Mouse (Mus musculus) MEL (cell line): ENCODE data around the gene Nrxn3. TPM values are rescaled to one million over a fixed set of nuclear protein-coding genes. Genes with fewer than 3 reads are reported as not detected.

Source experiments
- DNase-seq: peaks from one replicate; pipeline ENCODE4 v3.0.0; 2011; ENCODE audit warnings: low read depth, low spot score
- H3K27ac ChIP-seq: 2 replicates; pipeline ENCODE4 v1.5.1; 2012; ENCODE audit warnings: low read depth, mild to moderate bottlenecking, control low read depth, low read length, moderate library complexity; ENCODE audit not compliant: control insufficient read depth
- H3K27me3 ChIP-seq, 2 experiments: fragments of 150-350 bp in 1 of 2; sonication (generic) in 1 of 2; 2 replicates each; pipeline ENCODE4 v1.6.1; 2012; ENCODE audit warnings: low read length in 2 of 2, mild to moderate bottlenecking in 2 of 2, improper control_type of control experiment in 1 of 2, moderate library complexity in 1 of 2; ENCODE audit not compliant: insufficient read depth in 2 of 2, control insufficient read depth in 1 of 2
- H3K36me3 ChIP-seq, 2 experiments: 2 replicates each; pipeline ENCODE4 v1.6.1; 2012 to 2014; ENCODE audit warnings: low read length in 2 of 2, improper control_type of control experiment in 1 of 2, inconsistent platforms in 1 of 2, mild to moderate bottlenecking in 1 of 2; ENCODE audit not compliant: insufficient read depth in 2 of 2, control insufficient read depth in 1 of 2
- H3K4me1 ChIP-seq, 2 experiments: fragments of 150-350 bp in 1 of 2; sonication (generic) in 1 of 2; 2 replicates each; pipeline ENCODE4 v1.6.1; 2012; ENCODE audit warnings: low read length in 2 of 2, improper control_type of control experiment in 1 of 2, mild to moderate bottlenecking in 1 of 2; ENCODE audit not compliant: insufficient read depth in 2 of 2, control insufficient read depth in 1 of 2
- H3K4me3 ChIP-seq, 2 experiments: fragments of 150-350 bp in 1 of 2; sonication (generic) in 1 of 2; 2 replicates each; pipeline ENCODE4 v1.5.1; 2012; ENCODE audit warnings: low read depth in 2 of 2, low read length in 2 of 2, mild to moderate bottlenecking in 2 of 2, moderate library complexity in 2 of 2, control low read depth in 1 of 2, improper control_type of control experiment in 1 of 2; ENCODE audit not compliant: control insufficient read depth in 1 of 2, insufficient read depth in 1 of 2
- H3K79me2 ChIP-seq: 2 replicates; pipeline ENCODE4 v1.6.1; 2012; ENCODE audit warnings: mild to moderate bottlenecking, low read length, moderate library complexity; ENCODE audit not compliant: control insufficient read depth, poor library complexity, insufficient read depth
- H3K9ac ChIP-seq: 2 replicates; pipeline ENCODE4 v1.6.1; 2012; ENCODE audit warnings: low read depth, mild to moderate bottlenecking, control low read depth, low read length, moderate library complexity; ENCODE audit not compliant: control insufficient read depth, poor library complexity, severe bottlenecking
- H3K9me3 ChIP-seq: fragments of 150-350 bp; sonication (generic); replicated peaks from 2 replicates; pipeline ENCODE4 v1.6.1; 2012; ENCODE audit warnings: mild to moderate bottlenecking, low read length, improper control_type of control experiment, moderate library complexity; ENCODE audit not compliant: insufficient read depth
- CTCF ChIP-seq, 3 experiments: IDR thresholded peaks in 2 of 3; conservative IDR thresholded peaks in 1 of 3; 2 replicates each; pipeline ENCODE4 v1.5.1; 2011 to 2012; ENCODE audit warnings: low read length in 3 of 3, low read depth in 2 of 3, mild to moderate bottlenecking in 2 of 3, improper control_type of control experiment in 1 of 3, inconsistent platforms in 1 of 3, mixed read lengths in 1 of 3, moderate library complexity in 1 of 3; ENCODE audit not compliant: control insufficient read depth in 1 of 3, insufficient read depth in 1 of 3, poor library complexity in 1 of 3, severe bottlenecking in 1 of 3
- E2F4 ChIP-seq: IDR thresholded peaks from 2 replicates; pipeline ENCODE4 v1.6.1; 2011; ENCODE audit warnings: low read depth, low read length, improper control_type of control experiment, borderline replicate concordance
- ELF1 ChIP-seq: IDR thresholded peaks from 2 replicates; pipeline ENCODE4 v1.6.1; 2014; ENCODE audit warnings: low read depth, mild to moderate bottlenecking, inconsistent platforms, low read length, improper control_type of control experiment, moderate library complexity
- EP300 ChIP-seq, 2 experiments: IDR thresholded peaks; 2 replicates each; pipeline ENCODE4 v1.6.1; 2011; ENCODE audit warnings: improper control_type of control experiment in 2 of 2, low read length in 2 of 2, low read depth in 1 of 2, mild to moderate bottlenecking in 1 of 2
- GATA1 ChIP-seq: IDR thresholded peaks from 2 replicates; pipeline ENCODE4 v1.6.1; 2011; ENCODE audit warnings: low read depth, low read length, improper control_type of control experiment
- MAFK ChIP-seq: IDR thresholded peaks from 2 replicates; pipeline ENCODE4 v1.6.1; 2011; ENCODE audit warnings: low read depth, mild to moderate bottlenecking, low read length, improper control_type of control experiment, borderline replicate concordance
- MAX ChIP-seq: IDR thresholded peaks from 2 replicates; pipeline ENCODE4 v1.6.1; 2011; ENCODE audit warnings: low read length, improper control_type of control experiment
- MEF2A ChIP-seq: IDR thresholded peaks from 2 replicates; pipeline ENCODE4 v1.6.1; 2014; ENCODE audit warnings: low read depth, mild to moderate bottlenecking, inconsistent platforms, low read length, improper control_type of control experiment; ENCODE audit not compliant: poor library complexity, insufficient replicate concordance, severe bottlenecking; ENCODE audit errors: extremely low read depth
- MXI1 ChIP-seq: IDR thresholded peaks from 2 replicates; pipeline ENCODE4 v1.6.1; 2011; ENCODE audit warnings: mild to moderate bottlenecking, low read depth, low read length, improper control_type of control experiment
- MYC ChIP-seq: IDR thresholded peaks from 2 replicates; pipeline ENCODE4 v1.6.1; 2011; ENCODE audit warnings: low read depth, mild to moderate bottlenecking, low read length, improper control_type of control experiment, moderate library complexity
- NELFE ChIP-seq: IDR thresholded peaks from 2 replicates; pipeline ENCODE4 v1.6.1; 2011; ENCODE audit warnings: low read depth, low read length, improper control_type of control experiment
- NRF1 ChIP-seq: IDR thresholded peaks from 2 replicates; pipeline ENCODE4 v1.6.1; 2014; ENCODE audit warnings: low read depth, mild to moderate bottlenecking, inconsistent platforms, low read length, improper control_type of control experiment, moderate library complexity; ENCODE audit not compliant: poor library complexity, insufficient read depth, severe bottlenecking
- POLR2A ChIP-seq, 2 experiments: IDR thresholded peaks; 2 replicates each; pipeline ENCODE4 v1.6.1; 2011 to 2012; ENCODE audit warnings: low read length in 2 of 2, mild to moderate bottlenecking in 2 of 2, control low read depth in 1 of 2, improper control_type of control experiment in 1 of 2, low read depth in 1 of 2, moderate library complexity in 1 of 2; ENCODE audit not compliant: control insufficient read depth in 1 of 2, insufficient read depth in 1 of 2, poor library complexity in 1 of 2
- POLR2AphosphoS5 ChIP-seq: IDR thresholded peaks from 2 replicates; pipeline ENCODE4 v1.6.1; 2012; ENCODE audit warnings: low read depth, borderline replicate concordance, mild to moderate bottlenecking, inconsistent platforms, low read length, moderate library complexity, mixed read lengths
- RAD21 ChIP-seq: IDR thresholded peaks from 2 replicates; pipeline ENCODE4 v1.6.1; 2011; ENCODE audit warnings: mild to moderate bottlenecking, low read depth, low read length, improper control_type of control experiment
- RCOR1 ChIP-seq: IDR thresholded peaks from 2 replicates; pipeline ENCODE4 v1.6.1; 2012; ENCODE audit warnings: low read depth, mild to moderate bottlenecking, inconsistent platforms, low read length, improper control_type of control experiment
- TAL1 ChIP-seq: IDR thresholded peaks from 2 replicates; pipeline ENCODE4 v1.6.1; 2012; ENCODE audit warnings: mild to moderate bottlenecking, inconsistent platforms, low read length, moderate library complexity, mixed read lengths
- TCF12 ChIP-seq: IDR thresholded peaks from 2 replicates; pipeline ENCODE4 v1.6.1; 2014; ENCODE audit warnings: low read depth, mild to moderate bottlenecking, inconsistent platforms, low read length, improper control_type of control experiment, moderate library complexity
- UBTF ChIP-seq: IDR thresholded peaks from 2 replicates; pipeline ENCODE4 v1.6.1; 2012; ENCODE audit warnings: low read depth, mild to moderate bottlenecking, inconsistent platforms, low read length, improper control_type of control experiment, moderate library complexity, borderline replicate concordance; ENCODE audit not compliant: insufficient read depth
- USF1 ChIP-seq: IDR thresholded peaks from 2 replicates; pipeline ENCODE4 v1.6.1; 2014; ENCODE audit warnings: low read depth, mild to moderate bottlenecking, inconsistent platforms, low read length, improper control_type of control experiment, moderate library complexity
- ZC3H11A ChIP-seq: IDR thresholded peaks from 2 replicates; pipeline ENCODE4 v1.6.1; 2012; ENCODE audit warnings: low read depth, mild to moderate bottlenecking, inconsistent platforms, low read length, improper control_type of control experiment
- ZKSCAN1 ChIP-seq: IDR thresholded peaks from 2 replicates; pipeline ENCODE4 v1.6.1; 2012; ENCODE audit warnings: low read depth, mild to moderate bottlenecking, inconsistent platforms, low read length, improper control_type of control experiment, moderate library complexity
- ZMIZ1 ChIP-seq: IDR thresholded peaks from 2 replicates; pipeline ENCODE4 v1.6.1; 2012; ENCODE audit warnings: low read depth, mild to moderate bottlenecking, inconsistent platforms, low read length, improper control_type of control experiment, moderate library complexity
- polyA plus RNA-seq, 2 experiments: library from polyadenylated mRNA; stranded (reverse) in 1 of 2; unstranded in 1 of 2; fragments of >175 nt in 1 of 2; fragments of >200 nt in 1 of 2; gene quantifications; 2 replicates each; pipeline versions ENCODE4 v1.2.1 to v1.2.4; 2012; ENCODE audit warnings: low replicate concordance in 2 of 2, low read depth in 1 of 2; ENCODE audit not compliant: insufficient read length in 2 of 2, insufficient read depth in 1 of 2, missing spikeins in 1 of 2
- total RNA-seq: library from RNA; depleted of rRNA; stranded (reverse); fragments of 300-350 nt; gene quantifications from 2 replicates; pipeline ENCODE4 v1.2.3, GENCODE M21; 2012

The Nrxn3 gene
- total and polyA plus RNA-seq, 3 experiments, result not detected

DNA sequence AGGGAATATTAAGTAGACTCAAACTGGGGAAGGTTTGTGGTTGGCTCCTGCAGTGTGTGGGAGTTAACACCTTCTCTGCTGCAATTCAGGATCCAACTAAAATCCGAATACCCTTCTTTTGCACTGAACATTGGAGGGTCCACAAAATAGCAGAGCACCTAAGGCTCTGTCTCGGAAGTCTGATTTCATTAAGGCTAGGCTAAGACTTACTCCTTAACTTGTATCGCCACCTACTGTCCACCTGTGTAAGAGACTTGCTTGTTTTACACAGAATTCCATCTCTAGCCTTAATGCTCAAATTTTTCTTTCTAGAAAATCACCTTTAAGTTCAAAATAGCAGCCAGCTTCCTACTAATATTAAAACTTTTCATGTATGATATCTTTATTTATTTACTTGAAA lies 660.6 kb downstream of the Nrxn3 start:
- Histone ChIP-seq H3K79me2 (no peaks in the 10 kb centered on the region), H3K27ac (no peak overlapping the region), H3K36me3 (no peaks in the 10 kb centered on the region), H3K4me1 (no peaks in the 10 kb centered on the region), H3K27me3 (no peaks in the 10 kb centered on the region), H3K9me3 (no peaks in the 10 kb centered on the region), H3K4me3 (no peak overlapping the region), H3K9ac (no peak overlapping the region)
- DNase-seq, result peak; percentile 2
- TF ChIP-seq USF1 (no peak), RAD21 (peak; percentile 14)

DNA sequence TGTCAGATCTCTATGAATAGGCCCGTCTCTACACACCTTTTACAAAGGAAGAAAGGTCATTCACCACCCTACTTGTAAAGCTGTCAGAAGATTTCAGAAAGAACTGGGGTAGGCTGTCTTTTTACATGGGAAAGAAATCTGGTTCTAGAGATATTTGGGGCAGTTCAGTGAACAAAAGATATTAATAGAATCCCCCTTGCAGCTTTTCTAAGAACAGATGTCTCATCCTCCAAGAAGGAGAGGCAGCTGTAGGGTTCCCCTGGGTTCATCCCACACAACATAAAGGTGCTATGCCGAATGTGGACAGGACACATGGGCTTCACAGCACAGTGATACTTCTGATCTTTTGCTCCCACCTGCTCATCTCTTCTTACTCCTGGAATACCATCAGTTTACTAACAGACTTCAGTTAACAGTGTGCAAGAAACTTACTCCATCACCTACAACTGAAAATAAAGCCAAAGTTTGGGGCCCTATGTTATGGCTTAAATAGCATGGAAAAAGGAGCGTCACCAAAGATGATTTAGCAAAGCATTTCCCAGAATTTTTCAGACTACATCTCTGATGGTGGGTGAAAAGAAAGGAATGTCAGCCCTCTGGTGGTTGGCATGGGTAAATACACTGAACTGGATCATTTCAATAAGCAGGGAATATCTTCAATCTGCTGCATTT lies 672.6 kb downstream of the Nrxn3 start:
- H3K79me2 ChIP-seq, result no peaks in the 10 kb centered on the region
- H3K9me3 ChIP-seq, result no peaks in the 10 kb centered on the region
- no peaks in the 10 kb centered on the region for H3K4me1 ChIP-seq
- H3K9ac ChIP-seq, result no peak overlapping the region
- no peak overlapping the region for H3K27ac ChIP-seq
- no peak overlapping the region for H3K4me3 ChIP-seq
- no peak for TF ChIP-seq GATA1
- TF ChIP-seq MEF2A, result no peak
- TF ChIP-seq ZKSCAN1, result no peak
- TF ChIP-seq NELFE, result no peak
- no peak for TF ChIP-seq UBTF
- no peak for TF ChIP-seq EP300 (IDR thresholded peaks at IDR 0.05; ENCODE audit: low read depth in 1 of 2, low read length in 2 of 2)
- no peak for TF ChIP-seq TAL1
- TF ChIP-seq POLR2A (IDR thresholded peaks at IDR 0.05; ENCODE audit: control insufficient read depth in 1 of 2, insufficient read depth in 1 of 2, low read depth in 1 of 2, low read length in 2 of 2, poor library complexity in 1 of 2), result no peak
- TF ChIP-seq RAD21, result peak; percentile 18
- TF ChIP-seq ELF1, result no peak
- TF ChIP-seq CTCF (IDR thresholded peaks at IDR 0.05 in 2 of 3, conservative IDR thresholded peaks at IDR 0.05 in 1 of 3; ENCODE audit: control insufficient read depth in 1 of 3, insufficient read depth in 1 of 3, low read depth in 2 of 3, low read length in 3 of 3, poor library complexity in 1 of 3, severe bottlenecking in 1 of 3), result peak in 2 of 3 experiments; percentile 10 to 36; a peak in 2 of 6 replicates
- TF ChIP-seq POLR2AphosphoS5, result no peak
- no peaks in the 10 kb centered on the region for H3K27me3 ChIP-seq
- DNase-seq, result peak; percentile 2
- no peaks in the 10 kb centered on the region for H3K36me3 ChIP-seq

DNA sequence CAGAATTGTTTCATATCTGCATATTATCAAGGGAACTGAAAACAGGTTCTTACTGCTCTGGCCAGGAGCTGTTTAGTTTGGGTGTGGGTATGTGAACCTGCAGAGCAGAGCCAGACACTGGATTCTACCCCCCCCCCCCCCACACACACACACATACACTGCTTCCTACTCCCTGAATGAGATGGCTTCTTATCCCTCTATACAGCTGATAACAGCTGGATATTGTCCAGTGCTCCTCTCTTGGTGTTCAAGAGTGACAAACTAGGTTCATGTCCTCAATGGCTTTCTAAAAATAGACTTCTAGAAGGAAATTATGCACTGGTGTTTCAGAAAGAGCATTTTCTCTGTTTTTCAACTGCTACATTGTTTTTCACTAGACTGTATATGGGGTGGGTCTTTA lies 713.8 kb downstream of the Nrxn3 start:
- H3K4me3 ChIP-seq, result no peak overlapping the region
- H3K9ac ChIP-seq, result no peak overlapping the region
- no peak overlapping the region for H3K27ac ChIP-seq
- H3K27me3 ChIP-seq, result no peaks in the 10 kb centered on the region
- no peaks in the 10 kb centered on the region for H3K4me1 ChIP-seq
- H3K36me3 ChIP-seq, result no peaks in the 10 kb centered on the region
- H3K79me2 ChIP-seq, result no peaks in the 10 kb centered on the region
- H3K9me3 ChIP-seq, result no peaks in the 10 kb centered on the region
- no peak for DNase-seq
- no peak for TF ChIP-seq MYC
- no peak for TF ChIP-seq NRF1
- TF ChIP-seq MEF2A, result no peak
- TF ChIP-seq ZMIZ1, result no peak
- TF ChIP-seq TAL1, result no peak
- TF ChIP-seq TCF12, result no peak
- no peak for TF ChIP-seq GATA1
- TF ChIP-seq MAFK, result no peak
- no peak for TF ChIP-seq EP300 (IDR thresholded peaks at IDR 0.05; ENCODE audit: low read depth in 1 of 2, low read length in 2 of 2)
- TF ChIP-seq POLR2AphosphoS5, result no peak
- no peak for TF ChIP-seq ZC3H11A
- TF ChIP-seq MAX, result no peak
- no peak for TF ChIP-seq ZKSCAN1
- no peak for TF ChIP-seq MXI1
- TF ChIP-seq E2F4, result no peak
- no peak for TF ChIP-seq RCOR1
- no peak for TF ChIP-seq CTCF (IDR thresholded peaks at IDR 0.05 in 2 of 3, conservative IDR thresholded peaks at IDR 0.05 in 1 of 3; ENCODE audit: control insufficient read depth in 1 of 3, insufficient read depth in 1 of 3, low read depth in 2 of 3, low read length in 3 of 3, poor library complexity in 1 of 3, severe bottlenecking in 1 of 3)
- no peak for TF ChIP-seq UBTF
